Mouse (Mus musculus): Measurements from ENCODE around the gene Rhoa. TPM values are rescaled to one million over a fixed set of nuclear protein-coding genes. Genes with fewer than 3 reads are reported as not detected.
"Not testable (repeated sequence)": the region's sequence is repeated elsewhere in the genome, so short reads cannot be mapped to it uniquely, and the experiment has no call there.

Gene Rhoa
- polyA plus RNA-seq (2012; rRNA removed) = 153 and 170 TPM in 2 replicates

DNA sequence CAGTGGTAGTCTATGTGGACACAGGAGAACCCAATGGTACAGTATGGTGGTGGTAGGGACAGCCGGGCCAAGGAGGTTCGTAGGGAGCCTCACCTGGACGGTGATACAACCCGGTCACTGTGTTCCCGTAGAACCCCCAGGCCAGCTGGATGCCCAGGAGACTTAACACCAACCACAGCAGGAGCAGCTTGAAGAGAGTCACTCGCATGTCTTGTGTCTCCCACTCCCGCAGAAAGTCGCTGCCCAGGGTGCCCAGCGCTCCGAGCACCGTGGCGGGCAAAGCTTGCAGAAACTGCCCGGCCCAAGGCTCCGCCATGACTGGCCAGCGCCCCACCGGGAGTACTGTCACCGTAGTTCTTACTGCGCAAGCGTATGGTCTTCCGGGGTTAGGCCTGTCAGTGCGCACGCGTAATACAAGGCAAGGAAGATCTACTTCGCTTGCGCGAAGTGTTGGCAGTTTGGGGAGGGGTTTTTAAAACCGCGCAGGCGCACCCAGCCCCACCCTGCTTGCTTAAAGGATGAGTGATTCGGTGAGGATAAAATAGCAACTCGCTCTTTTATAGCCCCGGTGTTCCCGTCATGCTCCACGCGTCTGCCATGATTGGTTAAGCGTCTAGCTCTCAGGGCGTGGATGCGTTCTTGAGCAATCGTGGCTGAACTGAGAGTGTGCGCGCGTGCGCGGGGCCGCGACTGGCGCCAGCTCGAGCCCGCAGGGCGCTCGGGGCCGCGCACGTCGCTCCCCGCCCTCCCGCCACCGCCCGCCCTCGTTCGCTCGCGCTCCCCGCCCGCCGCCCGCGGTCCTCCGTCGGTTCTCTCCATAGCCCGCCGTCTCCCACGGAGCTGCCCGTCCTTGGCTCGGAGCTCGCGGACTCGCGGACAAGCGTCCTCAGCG lies at the start of gene Rhoa, which contains the start of gene Tcta:
Gene Rhoa (plus strand): TSS at position 501 of the 892 bp plus-strand sequence.
Gene Tcta (minus strand): TSS at position 532 of the 892 bp plus-strand sequence.
- peak; percentile 100 for DNase-seq (ENCODE audit: extremely low spot score in 1 of 2, low spot score in 1 of 2)

DNA sequence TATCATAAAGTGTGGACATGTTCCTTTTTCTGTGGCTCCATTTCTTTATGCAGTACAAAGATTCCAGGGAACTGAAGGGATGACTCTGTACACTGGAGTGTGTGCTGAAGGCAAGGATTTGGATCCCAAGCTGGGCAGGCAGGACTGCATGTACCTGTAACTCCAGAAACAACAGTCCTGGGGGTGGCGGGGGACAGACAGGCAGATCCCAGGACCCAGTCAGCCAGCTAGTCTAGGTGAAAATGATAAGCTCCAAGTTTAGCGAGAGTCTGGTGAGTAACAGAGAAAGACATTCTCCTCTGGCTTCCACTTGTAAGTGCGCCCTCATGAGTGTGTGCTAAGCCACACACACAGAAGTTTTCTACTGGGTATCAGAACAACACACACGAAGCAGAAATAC lies 45.4 kb upstream of the Rhoa start:
- DNase-seq (ENCODE audit: extremely low spot score in 1 of 2, low spot score in 1 of 2) = no peak

GRCm38 (mm10) chr9:108261865-108262264 lies 44.1 kb upstream of the Rhoa start:
- no peak for DNase-seq (ENCODE audit: extremely low spot score in 1 of 2, low spot score in 1 of 2)

DNA sequence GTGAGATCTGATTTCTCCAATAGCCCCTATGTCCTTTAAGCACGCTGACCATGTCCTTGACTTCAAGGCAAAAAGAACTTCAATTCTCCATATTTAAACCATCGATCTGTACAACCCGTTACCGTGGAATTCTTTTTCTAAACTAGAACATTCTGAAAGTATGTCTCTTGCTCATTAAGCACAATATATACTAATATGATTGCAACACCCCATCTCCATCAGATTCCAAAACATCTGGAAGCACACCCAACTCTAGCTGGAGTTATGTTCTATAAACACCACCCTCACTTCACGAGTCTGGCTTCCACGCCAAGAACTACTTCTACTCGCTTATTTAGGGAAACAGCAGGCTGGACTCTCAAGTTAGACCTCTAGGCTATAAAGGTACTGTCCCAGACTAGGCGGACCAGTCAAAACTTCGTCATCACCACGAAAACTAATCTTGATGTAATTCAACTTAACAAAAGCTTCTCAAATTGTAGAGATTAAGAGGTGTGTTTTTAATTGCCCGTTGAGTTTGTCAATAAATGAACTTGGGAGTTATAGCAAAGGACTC lies 43.4 kb upstream of the Rhoa start:
- DNase-seq (ENCODE audit: extremely low spot score in 1 of 2, low spot score in 1 of 2) = no peak

GRCm38 (mm10) chr9:108263131-108263681 lies 42.7 kb upstream of the Rhoa start:
- DNase-seq (ENCODE audit: extremely low spot score in 1 of 2, low spot score in 1 of 2) = peak; percentile 13 to 54

GRCm38 (mm10) chr9:108263690-108264190 lies 42.2 kb upstream of the Rhoa start, which contains the start of gene Dag1:
TSS of gene Dag1 (minus strand) at chr9:108263958.
- peak; percentile 96 to 98 for DNase-seq (ENCODE audit: extremely low spot score in 1 of 2, low spot score in 1 of 2)

DNA sequence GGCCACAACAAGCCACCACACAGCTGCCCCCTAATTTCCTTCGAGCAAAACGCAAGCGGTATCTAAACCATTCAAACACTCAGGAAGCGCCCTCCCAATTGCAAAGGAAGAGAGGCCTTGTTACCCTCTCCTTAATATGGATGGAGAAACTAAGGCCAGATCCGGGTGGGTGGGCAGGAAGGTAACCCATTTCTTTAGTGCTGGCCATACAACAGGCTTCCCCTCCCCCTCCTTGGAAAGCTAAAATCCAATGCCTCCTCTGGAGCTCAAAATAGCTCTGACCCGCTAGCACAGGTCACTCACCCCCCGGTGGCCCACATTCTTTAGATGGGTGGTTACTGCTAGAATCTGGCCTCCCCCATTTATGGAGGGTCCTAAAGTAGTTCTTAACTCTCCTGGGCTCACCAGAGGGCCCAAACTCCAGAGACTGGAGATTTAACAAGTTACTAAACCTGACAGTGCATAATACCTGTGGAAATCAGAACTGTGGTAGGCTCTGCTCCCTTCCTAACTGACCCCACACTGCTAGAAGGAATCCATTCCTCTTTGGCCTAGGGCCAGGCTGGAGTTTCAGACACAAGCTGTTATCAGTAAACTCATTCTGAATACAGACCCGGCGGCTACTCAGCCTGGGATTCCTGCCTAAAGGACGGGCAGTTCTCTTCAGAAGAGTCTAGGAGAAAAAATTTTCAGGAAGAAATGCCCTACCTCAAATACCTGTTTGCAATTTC lies 41.6 kb upstream of the Rhoa start:
- no peak for DNase-seq (ENCODE audit: extremely low spot score in 1 of 2, low spot score in 1 of 2)

DNA sequence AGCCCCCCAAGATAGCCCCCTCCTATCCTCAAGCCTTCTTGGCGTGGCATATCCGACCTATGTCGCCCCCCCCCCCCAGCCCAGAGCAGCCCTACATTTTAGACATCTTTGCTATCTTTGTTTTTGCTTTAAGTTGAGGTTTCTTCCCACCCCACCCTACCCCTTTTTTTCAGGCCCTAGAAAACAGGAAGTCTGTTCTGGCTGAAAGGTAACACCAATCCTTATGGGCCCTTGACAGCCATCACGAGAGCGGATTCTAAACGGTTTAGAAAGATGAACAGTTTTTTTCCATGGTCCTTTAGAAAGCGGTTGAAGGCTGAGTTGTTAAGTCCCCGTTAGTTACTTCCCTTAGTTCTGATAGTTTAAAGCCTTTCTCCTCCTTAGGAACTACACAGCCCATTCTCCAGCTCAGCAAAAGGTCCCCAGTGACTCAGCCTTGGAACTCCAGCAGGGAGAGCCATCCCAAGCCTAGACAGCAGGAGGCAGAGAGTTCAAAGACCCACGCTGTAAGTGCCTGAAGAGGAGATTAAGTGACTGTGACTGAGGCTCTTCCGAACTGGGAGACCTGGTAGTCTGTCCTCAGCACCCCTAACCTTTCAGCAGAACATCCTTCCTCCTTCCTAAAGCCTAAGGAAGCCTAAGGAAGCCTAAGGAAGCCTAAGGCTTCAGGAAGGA lies 39.5 kb upstream of the Rhoa start:
- no peak for DNase-seq (ENCODE audit: extremely low spot score in 1 of 2, low spot score in 1 of 2)

DNA sequence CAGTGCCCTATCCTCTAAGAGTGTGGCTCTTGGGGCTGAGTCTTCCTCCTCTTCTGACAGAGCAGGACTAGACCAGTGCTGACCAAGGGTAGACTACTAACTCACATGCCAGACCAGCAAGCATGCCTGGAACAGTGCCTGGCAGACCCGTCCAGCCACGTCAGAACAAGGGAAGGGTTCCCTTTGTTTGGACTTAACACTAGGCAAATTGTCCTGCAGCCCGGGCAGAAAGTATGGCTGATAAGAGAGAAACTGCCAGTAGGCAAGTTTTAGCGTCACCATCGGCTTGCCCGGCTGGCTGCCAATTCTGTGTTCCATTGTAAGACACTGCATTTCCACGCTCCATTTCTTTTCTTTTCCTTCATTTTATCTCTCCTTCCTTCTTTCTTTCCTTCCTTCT lies 38.2 kb upstream of the Rhoa start:
- DNase-seq (ENCODE audit: extremely low spot score in 1 of 2, low spot score in 1 of 2) = no peak

DNA sequence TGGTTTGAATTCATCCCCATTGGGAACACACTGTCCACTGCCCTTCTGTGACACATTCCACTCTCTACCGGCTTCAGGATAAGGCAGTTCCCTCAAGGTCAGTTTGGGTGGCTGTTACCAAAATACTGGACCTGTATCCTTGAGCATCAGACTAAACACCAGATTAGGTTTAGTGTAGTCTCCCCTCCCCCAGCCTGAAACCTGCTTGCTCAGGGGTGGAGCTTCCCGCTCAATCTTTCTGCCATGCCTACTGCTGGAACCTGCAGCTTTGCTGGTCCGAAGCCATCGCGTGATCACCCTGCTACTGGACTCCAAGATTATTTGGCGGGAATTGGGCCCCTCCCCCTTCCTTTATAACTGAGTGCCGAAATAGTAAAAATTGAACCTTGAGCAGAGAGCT lies 37.2 kb upstream of the Rhoa start:
- DNase-seq (ENCODE audit: extremely low spot score in 1 of 2, low spot score in 1 of 2) = not testable (repeated sequence)

- DNase-seq (ENCODE audit: extremely low spot score in 1 of 2, low spot score in 1 of 2) = no peak
These were observed 34.0 kb upstream of the Rhoa start for GRCm38 (mm10) chr9:108271941-108272340.

GRCm38 (mm10) chr9:108272691-108273090 lies 33.2 kb upstream of the Rhoa start:
- no peak for DNase-seq (ENCODE audit: extremely low spot score in 1 of 2, low spot score in 1 of 2)

GRCm38 (mm10) chr9:108273485-108273884 lies 32.4 kb upstream of the Rhoa start:
- DNase-seq (ENCODE audit: extremely low spot score in 1 of 2, low spot score in 1 of 2) = no peak

- DNase-seq (ENCODE audit: extremely low spot score in 1 of 2, low spot score in 1 of 2) = no peak
These were observed 31.2 kb upstream of the Rhoa start for GRCm38 (mm10) chr9:108274476-108275330.

- no peak for DNase-seq (ENCODE audit: extremely low spot score in 1 of 2, low spot score in 1 of 2)
These were observed 30.6 kb upstream of the Rhoa start for GRCm38 (mm10) chr9:108275331-108275659.

- no peak for DNase-seq (ENCODE audit: extremely low spot score in 1 of 2, low spot score in 1 of 2)
These were observed 27.1 kb upstream of the Rhoa start for GRCm38 (mm10) chr9:108278697-108279450.

DNA sequence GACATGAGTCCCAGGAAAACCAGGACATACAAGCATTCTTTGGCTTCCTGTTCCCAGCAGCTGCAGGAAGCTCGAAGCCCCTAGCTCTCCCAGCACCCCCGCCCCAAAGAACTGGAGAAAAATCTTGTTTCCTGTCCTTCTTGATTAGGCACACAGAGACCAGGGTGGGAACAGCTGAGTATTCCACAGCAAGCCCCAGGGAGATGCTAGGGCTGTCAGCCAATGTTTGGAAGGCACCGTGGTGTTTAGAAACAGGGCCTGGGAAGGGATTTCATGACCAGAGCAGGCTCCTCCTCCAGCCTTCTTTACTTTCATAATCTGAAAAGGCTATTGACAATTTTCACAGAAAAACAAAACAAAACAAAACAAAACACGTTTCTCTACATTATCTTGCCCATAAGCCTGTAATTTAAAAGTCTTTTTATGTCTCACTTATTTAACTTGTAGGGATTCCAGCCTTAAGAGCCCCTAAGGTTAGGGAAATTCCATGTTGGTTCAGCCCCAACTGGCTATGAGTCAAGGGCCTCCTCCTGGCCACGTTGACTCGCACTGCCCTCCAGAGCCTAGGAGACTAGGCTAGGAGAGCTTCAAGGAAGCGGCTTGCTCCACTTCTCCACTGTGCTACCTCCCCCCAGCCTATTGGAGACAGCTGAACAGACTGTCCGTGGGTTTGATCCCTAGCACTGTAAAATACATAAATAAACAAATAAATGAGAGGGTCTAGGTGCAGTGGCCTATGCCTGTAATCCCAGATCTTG lies 25.7 kb upstream of the Rhoa start:
- DNase-seq (ENCODE audit: extremely low spot score in 1 of 2, low spot score in 1 of 2) = no peak

GRCm38 (mm10) chr9:108284410-108284809 lies 21.5 kb upstream of the Rhoa start:
- DNase-seq (ENCODE audit: extremely low spot score in 1 of 2, low spot score in 1 of 2) = peak; percentile 47 to 85

Data from frontal cortex, adult 2 months (tissue).